Mouse (Mus musculus): ENCODE data around the gene Vmn1r233.

The Vmn1r233 gene

GRCm38 (mm10) chr17:20996364-20996763 is at the start of gene Vmn1r233:
TSS of gene Vmn1r233 (minus strand) at chr17:20996464.
- DNase-seq: no peak

GRCm38 (mm10) chr17:21018410-21019080 is 22.3 kb upstream of the Vmn1r233 start:
- DNase-seq: no peak

- DNase-seq: no peak
Measured at GRCm38 (mm10) chr17:21009726-21010125, 13.5 kb upstream of the Vmn1r233 start.

GRCm38 (mm10) chr17:21008382-21009331 is 12.4 kb upstream of the Vmn1r233 start, which contains the start of gene Zfp160:
TSS of gene Zfp160 (plus strand) at chr17:21008903.
- peak; percentile 77 to 82 for DNase-seq

- no peak for DNase-seq
Measured at GRCm38 (mm10) chr17:20993716-20994115, 2.5 kb downstream of the Vmn1r233 start.

- no peak for DNase-seq
Measured at GRCm38 (mm10) chr17:20966681-20967080, 29.6 kb downstream of the Vmn1r233 start.

GRCm38 (mm10) chr17:20965421-20965820 is 30.8 kb downstream of the Vmn1r233 start:
- no peak for DNase-seq

- no peak for DNase-seq
Measured at GRCm38 (mm10) chr17:20960386-20960785, 35.9 kb downstream of the Vmn1r233 start.

GRCm38 (mm10) chr17:20946636-20947035 is 49.6 kb downstream of the Vmn1r233 start:
- DNase-seq: no peak

GRCm38 (mm10) chr17:20946026-20946565 is 50.2 kb downstream of the Vmn1r233 start:
- peak; percentile 5 to 17 for DNase-seq

GRCm38 (mm10) chr17:20944985-20945891 is 51.0 kb downstream of the Vmn1r233 start, which contains the start of gene Ppp2r1a:
TSS of gene Ppp2r1a (plus strand) at chr17:20945311.
- peak; percentile 97 to 98 for DNase-seq

GRCm38 (mm10) chr17:20944226-20944625 is 52.0 kb downstream of the Vmn1r233 start:
- DNase-seq: no peak

All from thymus, postnatal 36 days (tissue).